Mouse (Mus musculus) R1 (cell line): ENCODE data around the gene Vipr1.

ENCODE experiments used
- DNase-seq: peaks from one replicate; pipeline ENCODE4 v3.0.0-alpha.2; 2018; ENCODE audit warnings: low read depth, low spot score

Vipr1 gene

GRCm38 (mm10) chr9:121677476-121677875 is 35.0 kb downstream of the Vipr1 start:
- DNase-seq, result no peak

GRCm38 (mm10) chr9:121679549-121679948 is 37.0 kb downstream of the Vipr1 start:
- peak; percentile 59 for DNase-seq

GRCm38 (mm10) chr9:121681191-121681590 is 38.7 kb downstream of the Vipr1 start:
- DNase-seq, result no peak

- no peak for DNase-seq
These were observed 39.6 kb downstream of the Vipr1 start for GRCm38 (mm10) chr9:121682037-121682680.

DNA sequence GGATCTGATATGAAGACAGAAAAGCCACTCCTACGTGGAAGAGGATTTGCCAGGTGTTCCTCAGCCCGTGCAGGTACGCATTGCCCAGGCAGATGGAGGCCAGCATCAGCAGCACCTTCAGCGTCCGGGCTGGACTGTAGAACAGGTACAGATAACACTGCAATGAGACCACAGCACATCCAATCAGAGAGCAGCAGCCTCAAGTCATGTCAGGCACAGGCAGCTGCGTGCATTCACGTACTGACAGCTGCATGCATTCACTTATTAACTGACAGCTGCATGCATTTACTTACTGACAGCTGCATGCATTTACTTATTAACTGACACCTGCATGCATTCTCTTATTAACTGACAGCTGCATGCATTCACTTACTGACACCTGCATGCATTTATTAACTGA is 42.2 kb downstream of the Vipr1 start:
- DNase-seq, result no peak

GRCm38 (mm10) chr9:121690200-121690651 is 47.7 kb downstream of the Vipr1 start:
- peak; percentile 52 for DNase-seq

DNA sequence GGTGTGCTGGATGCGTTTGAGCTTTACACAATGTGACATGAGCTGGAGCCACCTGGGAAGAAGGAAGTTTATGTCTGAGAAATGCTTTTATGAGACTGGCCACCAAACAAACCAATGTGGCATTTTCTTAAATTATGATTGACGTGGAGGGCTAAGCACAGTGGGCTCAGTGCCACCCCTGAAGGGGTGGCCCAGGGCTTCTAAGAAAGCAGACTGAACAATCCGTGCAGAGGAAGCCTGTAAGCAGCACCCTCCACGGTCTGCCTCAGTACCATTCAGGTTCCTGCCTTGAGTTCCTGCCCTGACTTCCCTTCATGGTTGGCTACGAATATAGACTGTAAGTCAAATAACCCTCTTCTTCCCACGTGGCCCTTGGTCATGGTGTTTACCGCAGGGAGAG is 48.2 kb downstream of the Vipr1 start:
- no peak for DNase-seq

DNA sequence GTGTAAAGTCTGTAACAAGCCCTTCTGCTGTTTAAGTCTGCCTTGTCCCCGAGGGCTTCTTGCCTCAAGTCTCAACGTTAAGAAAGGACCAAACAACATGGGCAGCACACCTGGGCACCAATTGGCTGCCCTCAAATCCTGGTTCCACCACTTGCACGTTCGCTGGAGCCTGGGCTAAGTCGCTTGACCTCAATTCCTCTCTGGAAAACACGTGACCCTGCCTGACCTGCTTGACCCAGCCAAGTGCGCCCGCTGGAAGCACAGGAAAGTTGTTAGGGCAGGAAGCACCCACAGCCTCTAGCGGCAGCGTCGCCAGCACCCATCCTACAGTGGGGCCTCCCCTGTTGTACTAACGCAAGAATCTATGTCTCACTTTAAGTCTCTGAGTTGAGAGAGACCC is 52.2 kb downstream of the Vipr1 start:
- no peak for DNase-seq

DNA sequence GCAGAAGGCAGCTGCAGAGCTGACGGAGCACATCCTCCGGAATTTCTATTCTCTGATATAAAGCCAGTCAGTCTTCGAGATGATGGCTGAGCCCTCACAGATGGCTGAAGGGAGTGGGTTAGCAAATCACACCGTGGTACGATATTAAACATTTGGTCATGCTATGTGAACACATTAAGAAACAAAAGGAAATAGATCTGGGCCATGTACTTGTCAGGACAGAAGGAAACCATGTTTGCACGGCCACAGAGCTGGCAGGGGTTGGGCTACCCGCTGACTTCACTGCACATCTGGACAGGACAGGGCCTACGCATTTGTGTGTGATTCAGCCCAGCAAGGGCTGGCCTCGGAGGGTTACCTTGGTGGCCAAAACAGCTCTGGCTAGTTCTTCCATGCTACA is 54.1 kb downstream of the Vipr1 start:
- no peak for DNase-seq

- peak; percentile 39 for DNase-seq
These were observed 54.9 kb downstream of the Vipr1 start for GRCm38 (mm10) chr9:121697150-121698049.

DNA sequence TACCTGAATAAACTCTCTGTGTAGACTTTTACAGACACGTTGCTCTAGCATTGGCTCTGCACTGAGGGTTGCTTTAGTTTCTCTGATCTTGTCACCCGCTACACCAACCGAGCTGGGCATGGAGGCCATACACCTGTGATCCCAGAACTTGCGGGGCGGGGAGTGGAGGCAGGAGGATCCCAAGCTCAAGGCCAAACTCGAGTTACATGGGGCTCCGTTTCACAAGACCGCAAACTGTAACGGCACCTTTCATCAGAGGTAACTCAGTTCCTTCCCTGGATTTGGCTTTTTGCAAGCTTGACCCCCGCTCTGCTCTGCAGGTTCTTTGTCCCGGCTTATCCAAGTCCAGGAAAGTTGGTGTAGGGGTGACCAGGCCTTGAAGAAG is 61.7 kb downstream of the Vipr1 start:
- no peak for DNase-seq

GRCm38 (mm10) chr9:121704646-121705625 is 62.4 kb downstream of the Vipr1 start, which contains the start of gene Sec22c:
TSS of gene Sec22c (minus strand) at chr9:121705490.
- DNase-seq, result peak; percentile 95

DNA sequence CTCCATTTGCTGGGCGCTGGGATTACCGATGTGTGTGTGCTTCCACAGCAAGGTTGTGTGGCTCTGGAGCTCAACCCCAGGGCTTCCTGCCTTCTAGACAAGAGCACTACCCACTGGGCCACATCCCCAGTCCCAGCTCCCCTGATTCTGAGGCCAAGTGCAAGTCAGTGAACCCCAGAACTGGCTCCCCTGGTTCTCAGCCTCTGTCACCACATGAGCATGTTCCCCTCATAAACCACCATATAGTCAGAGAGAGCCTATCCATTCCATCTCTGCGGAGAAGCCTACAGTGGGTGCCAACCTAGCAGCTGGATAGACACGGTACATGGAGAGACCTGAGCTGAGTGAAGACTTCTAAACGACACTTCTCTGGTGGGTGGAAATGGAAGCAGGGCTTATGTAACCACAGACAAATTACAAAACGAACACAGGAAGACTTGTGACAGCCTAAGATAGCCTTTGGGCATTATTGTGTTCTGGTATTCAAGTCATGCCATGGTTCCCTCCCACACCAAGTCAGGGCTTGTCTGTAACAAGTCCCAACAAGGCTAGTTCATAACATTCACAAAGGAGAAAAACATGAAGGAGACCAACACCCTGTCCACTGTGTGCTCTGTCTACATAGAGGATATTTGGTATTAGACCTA is 63.6 kb downstream of the Vipr1 start:
- DNase-seq, result no peak

DNA sequence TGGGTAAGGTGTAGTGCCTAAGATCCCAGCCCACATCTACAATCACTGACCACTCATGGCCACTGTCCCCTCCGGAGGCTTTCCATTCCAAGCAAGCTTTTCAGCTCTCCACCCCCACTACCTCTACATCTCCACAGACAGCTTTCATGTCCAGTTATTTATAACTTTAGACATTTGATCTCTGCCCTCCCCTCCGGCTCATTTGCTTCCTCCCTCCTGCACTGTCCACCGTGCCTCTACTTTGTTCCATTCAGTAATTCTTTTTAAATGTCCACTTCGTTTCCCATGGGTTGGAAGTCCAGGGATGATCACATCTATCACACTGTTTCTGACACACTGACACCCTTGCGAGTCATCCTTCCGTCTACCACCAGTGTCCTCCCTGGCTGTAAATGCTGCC is 65.3 kb downstream of the Vipr1 start:
- DNase-seq, result no peak

GRCm38 (mm10) chr9:121708506-121709486 is 66.3 kb downstream of the Vipr1 start:
- peak; percentile 17 for DNase-seq

GRCm38 (mm10) chr9:121709898-121710583 is 67.5 kb downstream of the Vipr1 start, which contains the start of gene Ss18l2:
TSS of gene Ss18l2 (plus strand) at chr9:121710329.
- DNase-seq, result peak; percentile 99

GRCm38 (mm10) chr9:121710584-121710975 is 68.1 kb downstream of the Vipr1 start:
- DNase-seq, result no peak

GRCm38 (mm10) chr9:121717048-121717447 is 74.5 kb downstream of the Vipr1 start:
- DNase-seq, result no peak

- peak; percentile 29 for DNase-seq
These were observed 75.7 kb downstream of the Vipr1 start for GRCm38 (mm10) chr9:121718070-121718705.
